14 mouse cellular contexts compared by ENCODE assay signal in the genomic region with DNA sequence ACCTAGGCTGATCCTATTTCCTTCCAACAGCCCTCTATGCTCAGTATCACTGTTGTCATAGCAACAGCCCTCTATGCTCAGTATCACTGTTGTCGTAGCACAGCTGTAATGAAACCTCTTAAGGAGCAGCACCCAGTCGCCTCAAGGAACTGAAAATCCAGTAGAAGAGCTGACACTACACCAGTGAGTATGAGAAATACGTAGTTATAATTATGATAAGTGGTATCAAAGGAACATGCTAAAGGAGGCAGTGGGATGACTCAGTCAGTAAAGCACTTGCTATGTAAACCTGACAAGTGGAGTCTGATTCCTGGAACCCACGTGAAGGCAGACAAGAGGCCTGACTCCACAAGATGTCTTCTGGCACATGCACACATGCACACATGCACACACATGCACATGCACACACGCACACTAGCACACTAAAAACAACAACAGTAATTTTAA. TPM values are rescaled to one million over a fixed set of nuclear protein-coding genes. Genes with fewer than 3 reads are reported as not detected.
DNase-seq lines count a peak whose midpoint lies in the region; ATAC-seq and TF ChIP-seq lines count a peak whose summit lies in the region.
"Had no signal": no experiment of that assay in that cellular context is flagged by ENCODE, and none has a peak within 500 bp of the region (broad histone marks: within the 10 kb centered on the region; RNA-seq: fewer than 3 reads in every experiment).

No protein-coding gene starts in this region.

- intact Hi-C loops in gastrocnemius, postnatal 14 days (cut with DNase I; ENCODE audit: low total_unique reads) = loop anchor here (10.0 kb wide), 1 partner anchor 339 kb away; no protein-coding TSS in a partner anchor

- ATAC-seq in forebrain, embryonic 13.5 days = peak; percentile 67
- no peak for ATAC-seq in forebrain, embryonic 12.5 days (ENCODE audit: low FRiP score)
- ATAC-seq in midbrain, embryonic 13.5 days = peak; percentile 82
- ATAC-seq in hindbrain, postnatal 0 days = peak; percentile 83

- DNase-seq in midbrain, embryonic 10.5 days (ENCODE audit: low spot score) = no peak
- DNase-seq in hindbrain, postnatal 0 days (ENCODE audit: low spot score) = peak; percentile 62
- peak; percentile 22 for DNase-seq in retina, postnatal 1 day
- no peak for DNase-seq in cerebellum, adult 2 months
- DNase-seq in gastrocnemius, postnatal 14 days = no peak
- DNase-seq: adrenal gland, adult 2 months; gastrocnemius, postnatal 10 days; heart, postnatal 14 days; kidney, adult 11 months had no signal

- no peak overlapping the region for H3K4me3 ChIP-seq in forebrain, embryonic 13.5 days
- H3K4me3 ChIP-seq in forebrain, embryonic 12.5 days (replicated peaks) = no peak overlapping the region
- no peak overlapping the region for H3K4me3 ChIP-seq in midbrain, embryonic 13.5 days (replicated peaks)
- H3K4me3 ChIP-seq in midbrain, embryonic 10.5 days = no peak overlapping the region
- H3K4me3 ChIP-seq in hindbrain, postnatal 0 days (ENCODE audit: low read length) = no peak overlapping the region
- H3K4me3 ChIP-seq in cerebellum, adult 2 months (replicated peaks; ENCODE audit: insufficient read depth, low read depth, low read length) = no peak overlapping the region
- H3K4me3 ChIP-seq: erythroblast, embryonic 14.5 days had no signal

- H3K4me2 ChIP-seq in forebrain, embryonic 13.5 days = no peak overlapping the region
- no peak overlapping the region for H3K4me2 ChIP-seq in forebrain, embryonic 12.5 days
- H3K4me2 ChIP-seq in midbrain, embryonic 13.5 days (replicated peaks) = no peak overlapping the region
- H3K4me2 ChIP-seq in hindbrain, postnatal 0 days (ENCODE audit: low read depth, low read length) = no peak overlapping the region

- TF ChIP-seq POLR2A in cerebellum, adult 2 months (IDR thresholded peaks at IDR 0.05; ENCODE audit: borderline replicate concordance, insufficient read depth, low read length) = no peak

- no peak overlapping the region for H3K9ac ChIP-seq in forebrain, embryonic 13.5 days
- H3K9ac ChIP-seq in forebrain, embryonic 12.5 days = no peak overlapping the region
- no peak overlapping the region for H3K9ac ChIP-seq in midbrain, embryonic 13.5 days (replicated peaks)
- H3K9ac ChIP-seq in hindbrain, postnatal 0 days (replicated peaks; ENCODE audit: low read length) = no peak overlapping the region

- H3K27ac ChIP-seq in forebrain, embryonic 13.5 days = no peak overlapping the region
- no peak overlapping the region for H3K27ac ChIP-seq in forebrain, embryonic 12.5 days
- H3K27ac ChIP-seq in midbrain, embryonic 13.5 days = 0 out of 2 replicates have a peak overlapping the region, but pooled peaks have one; percentile 16
- no peak overlapping the region for H3K27ac ChIP-seq in midbrain, embryonic 10.5 days (replicated peaks)
- 0 out of 2 replicates have a peak overlapping the region, but pooled peaks have one; percentile 1 for H3K27ac ChIP-seq in hindbrain, postnatal 0 days
- H3K27ac ChIP-seq in cerebellum, adult 2 months (ENCODE audit: insufficient read depth, low read length) = no peak overlapping the region

- H3K27me3 ChIP-seq in forebrain, embryonic 13.5 days = no peaks in the 10 kb centered on the region
- H3K27me3 ChIP-seq in forebrain, embryonic 12.5 days = 0 out of 2 replicates have a peak, but pooled peaks cover 4% of the 10 kb centered on the region
- H3K27me3 ChIP-seq in midbrain, embryonic 13.5 days = peaks cover 6% of the 10 kb centered on the region
- peaks cover 90% of the 10 kb centered on the region for H3K27me3 ChIP-seq in midbrain, embryonic 10.5 days (ENCODE audit: low read depth, poor library complexity, severe bottlenecking)
- H3K27me3 ChIP-seq in hindbrain, postnatal 0 days (ENCODE audit: insufficient read depth, low read length) = no peaks in the 10 kb centered on the region
- no peaks in the 10 kb centered on the region for H3K27me3 ChIP-seq in cerebellum, adult 2 months (ENCODE audit: control insufficient read depth, insufficient read depth, low read length)

- no peak for TF ChIP-seq CTCF in hindbrain, postnatal 0 days (IDR thresholded peaks at IDR 0.05; ENCODE audit: low read depth)
- no peak for TF ChIP-seq CTCF in cerebellum, adult 2 months (IDR thresholded peaks at IDR 0.05; ENCODE audit: borderline replicate concordance, insufficient read depth, low read depth, low read length)

- no peaks in the 10 kb centered on the region for H3K9me3 ChIP-seq in forebrain, embryonic 13.5 days (replicated peaks)
- H3K9me3 ChIP-seq in forebrain, embryonic 12.5 days = no peaks in the 10 kb centered on the region
- H3K9me3 ChIP-seq in midbrain, embryonic 13.5 days = no peaks in the 10 kb centered on the region
- no peaks in the 10 kb centered on the region for H3K9me3 ChIP-seq in midbrain, embryonic 10.5 days (replicated peaks)
- H3K9me3 ChIP-seq in hindbrain, postnatal 0 days (ENCODE audit: low read length) = no peaks in the 10 kb centered on the region

- WGBS in forebrain, embryonic 13.5 days = 63% methylated on average over 5 of the region's 5 CpGs
- 62% methylated on average over 5 of the region's 5 CpGs for WGBS in forebrain, embryonic 12.5 days
- 52% methylated on average over 5 of the region's 5 CpGs for WGBS in midbrain, embryonic 13.5 days
- 77% methylated on average over 5 of the region's 5 CpGs for WGBS in midbrain, embryonic 10.5 days
- WGBS in hindbrain, postnatal 0 days = 52% methylated on average over 5 of the region's 5 CpGs
- 65% methylated on average over 5 of the region's 5 CpGs for WGBS in cerebellum, adult 2 months

- H3K36me3 ChIP-seq in forebrain, embryonic 13.5 days (ENCODE audit: poor library complexity, severe bottlenecking) = no peaks in the 10 kb centered on the region
- H3K36me3 ChIP-seq in forebrain, embryonic 12.5 days (replicated peaks) = no peaks in the 10 kb centered on the region
- no peaks in the 10 kb centered on the region for H3K36me3 ChIP-seq in midbrain, embryonic 13.5 days
- no peaks in the 10 kb centered on the region for H3K36me3 ChIP-seq in midbrain, embryonic 10.5 days
- no peaks in the 10 kb centered on the region for H3K36me3 ChIP-seq in hindbrain, postnatal 0 days (ENCODE audit: insufficient read depth, low read length)

- peaks cover 3% of the 10 kb centered on the region; the same call in 1 of the 2 replicates for H3K4me1 ChIP-seq in forebrain, embryonic 13.5 days
- H3K4me1 ChIP-seq in forebrain, embryonic 12.5 days = peaks cover 8% of the 10 kb centered on the region; the same call in 1 of the 2 replicates
- peaks cover 21% of the 10 kb centered on the region for H3K4me1 ChIP-seq in midbrain, embryonic 13.5 days (replicated peaks)
- peaks cover 13% of the 10 kb centered on the region for H3K4me1 ChIP-seq in midbrain, embryonic 10.5 days
- no peaks in the 10 kb centered on the region for H3K4me1 ChIP-seq in hindbrain, postnatal 0 days (ENCODE audit: insufficient read depth, low read length)
- no peaks in the 10 kb centered on the region for H3K4me1 ChIP-seq in cerebellum, adult 2 months (ENCODE audit: control insufficient read depth, insufficient read depth, low read length)

RNA-seq across cellular contexts. Expression of a gene that starts 31.8 kb away (rescaled TPM):
- polyA plus RNA-seq in forebrain, embryonic 13.5 days (2015; fragmentation: Nextera tagmentation; extraction: Ambion mirVana) = 18.2 and 19.7 TPM in 2 replicates
- polyA plus RNA-seq in forebrain, embryonic 12.5 days (2016; fragmentation: Nextera tagmentation; extraction: Ambion mirVana) = 20.2 and 24.7 TPM in 2 replicates
- 18.3 and 22.1 TPM in 2 replicates for polyA plus RNA-seq in midbrain, embryonic 13.5 days (2015; fragmentation: Nextera tagmentation; extraction: Ambion mirVana)
- 19.8 and 20.5 TPM in 2 replicates for polyA plus RNA-seq in midbrain, embryonic 10.5 days (2016; fragmentation: Nextera tagmentation; extraction: Ambion mirVana)
- total RNA-seq in hindbrain, postnatal 0 days (2014; rRNA removed) = 32.8 and 49.5 TPM in 2 replicates
- polyA plus RNA-seq in hindbrain, postnatal 0 days (2015; fragmentation: Nextera tagmentation; extraction: Ambion mirVana) = 47.3 and 52.7 TPM in 2 replicates
- polyA plus RNA-seq in cerebellum, adult 2 months (2012; rRNA removed) = 33.8 and 34.1 TPM in 2 replicates
- 10 to 100 TPM; 27.7 to 33.5 TPM for total RNA-seq in gastrocnemius, postnatal 14 days (2021)
- total RNA-seq: megakaryocyte, adult 5-6 weeks had no signal

RNA-seq across cellular contexts. Expression of a gene that starts 40.3 kb away (rescaled TPM):
- 48.5 and 53.9 TPM in 2 replicates for polyA plus RNA-seq in forebrain, embryonic 13.5 days (2015; fragmentation: Nextera tagmentation; extraction: Ambion mirVana)
- polyA plus RNA-seq in forebrain, embryonic 12.5 days (2016; fragmentation: Nextera tagmentation; extraction: Ambion mirVana) = 42.5 and 43.6 TPM in 2 replicates
- polyA plus RNA-seq in midbrain, embryonic 13.5 days (2015; fragmentation: Nextera tagmentation; extraction: Ambion mirVana) = 66.3 and 68.9 TPM in 2 replicates
- 34.2 and 41.7 TPM in 2 replicates for polyA plus RNA-seq in midbrain, embryonic 10.5 days (2016; fragmentation: Nextera tagmentation; extraction: Ambion mirVana)
- total RNA-seq in hindbrain, postnatal 0 days (2014; rRNA removed) = 177 and 178 TPM in 2 replicates
- polyA plus RNA-seq in hindbrain, postnatal 0 days (2015; fragmentation: Nextera tagmentation; extraction: Ambion mirVana) = 103 and 108 TPM in 2 replicates
- polyA plus RNA-seq in cerebellum, adult 2 months (2012; rRNA removed) = 102 and 108 TPM in 2 replicates
- total RNA-seq in gastrocnemius, postnatal 14 days (2021) = 10 to 100 TPM; 43.7 to 44.1 TPM

Comparison
In these comparisons a context has a peak if more than half of its experiments do, and no peak if none do; other contexts are left out.
1. H3K27ac ChIP-seq: peak in midbrain, embryonic 13.5 days (single experiment) and hindbrain, postnatal 0 days (single experiment); none in forebrain, embryonic 13.5 days (single experiment), forebrain, embryonic 12.5 days (single experiment), midbrain, embryonic 10.5 days (single experiment) and cerebellum, adult 2 months (single experiment).
2. DNase-seq: peak in hindbrain, postnatal 0 days (single experiment) and retina, postnatal 1 day (single experiment); none in midbrain, embryonic 10.5 days (single experiment), cerebellum, adult 2 months (0 of 2) and gastrocnemius, postnatal 14 days (single experiment).